Mouse (Mus musculus) hindbrain, embryonic 15.5 days (tissue): ENCODE measurements around the gene Hist1h1d. TPM values are rescaled to one million over a fixed set of nuclear protein-coding genes. Genes with fewer than 3 reads are reported as not detected.
"Not testable (repeated sequence)": the region's sequence is repeated elsewhere in the genome, so short reads cannot be mapped to it uniquely, and the experiment has no call there.

ENCODE experiments used
- ATAC-seq: fragments of 200-750 bp; cut with Nextera tagmentation; 2 replicates; pipeline ENCODE4 v1.8.0; 2017; ENCODE audit warnings: low read depth, moderate number of reproducible peaks, moderate TSS enrichment; ENCODE audit not compliant: low FRiP score
- H3K27ac ChIP-seq: fragments of 300-500 bp; sonication (generic); replicated peaks from 2 replicates; pipeline ENCODE4 v1.5.1; 2015; ENCODE audit warnings: mild to moderate bottlenecking, inconsistent platforms
- H3K27me3 ChIP-seq: fragments of 300-500 bp; sonication (generic); 2 replicates; pipeline ENCODE4 v1.6.1; 2015; ENCODE audit warnings: control low read depth, inconsistent platforms
- H3K36me3 ChIP-seq: fragments of 300-500 bp; sonication (generic); 2 replicates; pipeline ENCODE4 v1.6.1; 2015; ENCODE audit warnings: control low read depth, inconsistent platforms
- H3K4me1 ChIP-seq: fragments of 300-500 bp; sonication (generic); replicated peaks from 2 replicates; pipeline ENCODE4 v1.6.1; 2015; ENCODE audit warnings: control low read depth, inconsistent platforms
- H3K4me2 ChIP-seq: fragments of 300-500 bp; sonication (generic); 2 replicates; pipeline ENCODE4 v1.6.1; 2015; ENCODE audit warnings: moderate library complexity, mild to moderate bottlenecking, inconsistent platforms
- H3K4me3 ChIP-seq: fragments of 300-500 bp; sonication (generic); 2 replicates; pipeline ENCODE4 v1.5.1; 2015; ENCODE audit warnings: mild to moderate bottlenecking, inconsistent platforms
- H3K9ac ChIP-seq: fragments of 300-500 bp; sonication (generic); 2 replicates; pipeline ENCODE4 v1.6.1; 2015; ENCODE audit warnings: inconsistent platforms
- H3K9me3 ChIP-seq: fragments of 300-500 bp; sonication (generic); 2 replicates; pipeline ENCODE4 v1.6.1; 2016; ENCODE audit warnings: control low read depth, inconsistent platforms
- WGBS: fragments of 180-500 bp; shearing (Covaris S2); methylation state at CpG from one replicate; pipeline ENCODE4 v1.1.7; 2015; 5-methylcytosine and 5-hydroxymethylcytosine counted together
- polyA plus RNA-seq: library from polyadenylated mRNA; unstranded; fragments of >200 nt; fragmentation: Nextera tagmentation; extraction: Ambion mirVana; gene quantifications from 2 replicates; pipeline ENCODE4 v1.2.1, GENCODE M21; 2015

The Hist1h1d gene
- polyA plus RNA-seq, 1 experiment from 2014 or later: 0.10 TPM

DNA sequence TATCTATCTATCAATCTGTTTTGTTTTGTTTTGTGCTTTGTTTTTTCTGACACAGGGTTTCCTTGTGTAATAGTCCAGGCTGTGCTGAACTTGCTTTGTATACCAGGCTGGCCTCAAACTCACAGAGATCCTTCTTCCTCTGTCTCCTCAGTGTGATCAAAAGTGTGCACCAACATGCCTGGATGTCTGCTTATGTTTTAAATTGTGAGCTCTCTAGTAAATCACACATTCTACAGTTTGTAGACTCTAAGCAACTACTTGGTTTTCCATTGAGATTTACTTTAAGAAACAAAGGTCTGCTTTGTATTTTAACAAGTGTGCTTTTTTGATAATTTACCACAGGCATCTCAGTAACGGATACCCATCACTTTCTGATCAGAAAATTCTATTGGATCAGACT lies 24.8 kb downstream of the Hist1h1d start:
- H3K4me1 ChIP-seq: peaks cover 37% of the 10 kb centered on the region
- H3K4me2 ChIP-seq: no peak overlapping the region
- no peak overlapping the region for H3K4me3 ChIP-seq
- H3K9me3 ChIP-seq: no peaks in the 10 kb centered on the region
- no peak overlapping the region for H3K27ac ChIP-seq
- H3K9ac ChIP-seq: no peak overlapping the region
- no peaks in the 10 kb centered on the region for H3K27me3 ChIP-seq
- no peak for ATAC-seq
- 92% methylated on average over 1 of the region's 1 CpGs for WGBS
- no peaks in the 10 kb centered on the region for H3K36me3 ChIP-seq

DNA sequence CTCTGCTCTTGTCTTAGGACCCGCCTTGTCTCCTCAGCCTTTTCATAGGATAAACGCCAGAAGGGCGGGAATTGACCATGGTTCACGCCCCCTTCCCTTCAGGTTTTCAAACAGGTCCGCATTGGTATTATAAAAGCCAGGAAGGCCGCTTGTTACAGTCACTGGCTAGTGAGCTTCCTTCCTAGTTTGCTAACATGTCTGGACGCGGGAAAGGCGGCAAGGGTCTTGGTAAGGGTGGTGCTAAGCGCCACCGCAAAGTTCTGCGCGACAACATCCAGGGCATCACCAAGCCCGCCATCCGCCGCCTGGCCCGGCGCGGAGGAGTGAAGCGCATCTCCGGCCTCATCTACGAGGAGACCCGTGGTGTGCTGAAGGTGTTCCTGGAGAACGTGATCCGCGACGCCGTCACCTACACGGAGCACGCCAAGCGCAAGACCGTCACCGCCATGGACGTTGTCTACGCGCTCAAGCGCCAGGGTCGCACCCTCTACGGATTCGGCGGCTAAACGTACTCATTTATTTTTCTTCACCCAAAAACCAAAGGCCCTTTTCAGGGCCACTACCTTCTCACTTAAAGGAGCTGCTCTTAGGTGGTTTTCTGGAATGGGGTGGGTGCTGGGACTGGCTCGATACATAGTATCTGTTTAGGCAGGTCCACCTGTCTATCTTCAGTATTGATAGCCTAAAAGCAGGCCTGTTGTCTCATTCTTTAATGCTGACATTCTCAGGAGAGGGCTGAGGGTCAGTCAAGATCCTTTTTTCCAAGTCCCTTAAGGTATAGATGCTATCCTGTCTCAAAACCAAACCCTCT lies 28.6 kb downstream of the Hist1h1d start, which contains the start of gene Hist1h4d:
TSS of gene Hist1h4d (plus strand) at position 191 of the 811 bp plus-strand sequence.
- H3K9ac ChIP-seq: peak within 1 kb of the TSS; percentile 48
- WGBS: under 1% methylated on average over 43 of the region's 43 CpGs
- H3K4me1 ChIP-seq: peaks cover 39% of the 10 kb centered on the region
- peak within 1 kb of the TSS; percentile 80 for H3K27ac ChIP-seq
- peak; percentile 95 for ATAC-seq
- H3K4me2 ChIP-seq: peak within 1 kb of the TSS; percentile 81
- H3K36me3 ChIP-seq: no peaks in the 10 kb centered on the region
- H3K4me3 ChIP-seq: peak within 1 kb of the TSS; percentile 53
- H3K9me3 ChIP-seq: no peaks in the 10 kb centered on the region
- H3K27me3 ChIP-seq: no peaks in the 10 kb centered on the region

DNA sequence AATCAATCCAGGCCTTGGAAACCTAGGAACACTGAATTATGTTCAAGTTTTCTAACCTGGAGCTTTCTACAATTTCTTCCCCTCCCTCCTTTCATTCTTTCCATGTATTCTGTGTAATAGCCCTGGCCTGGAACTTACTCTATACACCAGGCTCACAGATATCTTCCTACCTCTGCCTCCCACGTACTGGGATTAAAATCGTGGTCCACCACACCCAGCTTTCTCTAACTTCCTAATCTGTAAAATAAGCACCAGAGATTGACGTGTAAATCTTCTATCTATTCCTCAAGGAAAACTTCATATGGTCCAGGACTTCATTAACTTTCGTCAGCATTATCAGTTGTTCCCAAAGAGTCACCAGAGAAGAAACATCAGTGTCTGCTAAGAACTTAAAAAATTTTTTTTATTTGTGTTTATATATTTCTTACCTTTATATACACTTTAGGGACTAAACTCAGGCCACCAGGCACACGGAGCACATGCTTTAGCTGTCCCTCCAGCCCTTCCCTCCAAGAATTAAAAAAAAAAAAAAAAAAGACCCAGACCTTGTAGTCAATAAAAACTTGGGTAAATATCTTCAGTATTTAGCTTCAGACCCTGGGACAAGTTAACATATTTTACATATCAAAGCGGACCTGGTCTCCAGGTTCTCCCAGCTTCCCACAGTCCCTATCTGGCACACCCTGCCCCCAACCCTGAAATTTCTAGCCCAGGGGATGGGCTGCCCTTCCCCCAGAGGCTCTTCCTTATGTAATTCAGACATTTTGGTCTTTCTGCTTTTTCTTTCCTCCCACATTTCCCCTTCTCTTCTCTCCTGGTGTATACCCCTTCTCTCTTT lies 29.4 kb downstream of the Hist1h1d start:
- no peak for ATAC-seq
- WGBS: 8% methylated on average over 6 of the region's 6 CpGs
- Histone ChIP-seq H3K9ac (peak overlapping the region; percentile 48), H3K4me1 (peaks cover 38% of the 10 kb centered on the region), H3K4me2 (peak overlapping the region; percentile 81), H3K4me3 (peak overlapping the region; percentile 53), H3K9me3 (no peaks in the 10 kb centered on the region), H3K27ac (peak overlapping the region; percentile 80), H3K36me3 (no peaks in the 10 kb centered on the region), H3K27me3 (no peaks in the 10 kb centered on the region)

DNA sequence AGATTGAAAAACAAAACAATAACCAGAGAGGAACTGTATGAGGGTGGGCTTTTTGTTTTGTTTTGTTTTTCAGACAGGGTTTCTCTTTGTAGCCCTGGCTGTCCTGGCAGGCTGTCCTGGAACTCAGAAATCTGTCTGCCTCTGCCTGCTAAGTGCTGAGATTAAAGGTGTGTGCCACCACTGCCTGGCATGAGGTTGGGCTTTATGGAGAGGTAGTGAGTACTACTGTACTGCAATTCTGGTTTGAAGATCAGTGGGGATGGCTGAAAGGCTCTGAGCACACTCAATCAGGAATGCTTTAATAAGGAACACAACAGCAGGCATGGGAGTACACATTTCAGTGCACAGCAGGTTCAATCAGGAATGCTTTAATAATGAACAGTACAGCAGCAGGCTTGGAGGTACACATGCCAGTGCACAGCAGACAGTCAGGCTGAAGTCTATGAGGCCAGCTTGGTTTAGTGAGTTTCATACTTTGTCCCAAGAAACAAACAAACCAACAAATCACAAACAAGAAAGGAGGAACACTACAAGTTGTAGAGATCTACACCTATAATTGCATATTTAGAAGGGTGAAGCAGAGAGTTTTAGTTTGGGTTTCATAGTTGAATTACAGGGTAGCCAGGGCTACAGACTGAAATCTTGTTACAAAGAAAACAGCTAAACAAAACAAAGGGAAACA lies 30.5 kb downstream of the Hist1h1d start:
- H3K36me3 ChIP-seq: no peaks in the 10 kb centered on the region
- no peak for ATAC-seq
- H3K9ac ChIP-seq: no peak overlapping the region
- no peaks in the 10 kb centered on the region for H3K27me3 ChIP-seq
- H3K4me1 ChIP-seq: peaks cover 38% of the 10 kb centered on the region
- no peak overlapping the region; the same call in 1 of the 2 replicates for H3K27ac ChIP-seq
- H3K4me2 ChIP-seq: no peak overlapping the region
- no peaks in the 10 kb centered on the region for H3K9me3 ChIP-seq
- H3K4me3 ChIP-seq: no peak overlapping the region

DNA sequence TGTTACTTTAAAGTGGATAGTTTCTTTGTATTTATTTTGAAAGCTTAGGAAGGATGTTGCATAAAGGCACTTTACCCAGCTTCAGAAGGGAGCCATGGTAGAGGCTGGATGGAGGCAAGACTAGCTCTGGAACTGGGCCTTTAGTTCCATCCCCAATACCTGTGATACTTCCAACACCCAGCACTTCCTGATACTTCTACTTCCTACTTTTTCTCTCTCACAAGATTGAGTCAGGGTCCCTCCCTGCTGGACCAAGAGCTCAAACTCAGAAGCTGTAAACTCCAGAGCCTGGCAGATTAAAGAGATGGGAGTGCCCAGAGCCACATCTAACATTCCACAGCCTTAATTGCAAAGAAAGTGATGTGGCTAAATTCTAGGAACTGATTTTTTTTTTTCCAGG lies 31.3 kb downstream of the Hist1h1d start:
- peaks cover 38% of the 10 kb centered on the region for H3K4me1 ChIP-seq
- no peaks in the 10 kb centered on the region for H3K9me3 ChIP-seq
- H3K4me2 ChIP-seq: peak overlapping the region; percentile 93
- H3K27ac ChIP-seq: peak overlapping the region; percentile 93
- H3K4me3 ChIP-seq: peak overlapping the region; percentile 53
- H3K36me3 ChIP-seq: no peaks in the 10 kb centered on the region
- H3K27me3 ChIP-seq: no peaks in the 10 kb centered on the region
- no peak for ATAC-seq
- peak overlapping the region; percentile 62; the same call in 1 of the 2 replicates for H3K9ac ChIP-seq

DNA sequence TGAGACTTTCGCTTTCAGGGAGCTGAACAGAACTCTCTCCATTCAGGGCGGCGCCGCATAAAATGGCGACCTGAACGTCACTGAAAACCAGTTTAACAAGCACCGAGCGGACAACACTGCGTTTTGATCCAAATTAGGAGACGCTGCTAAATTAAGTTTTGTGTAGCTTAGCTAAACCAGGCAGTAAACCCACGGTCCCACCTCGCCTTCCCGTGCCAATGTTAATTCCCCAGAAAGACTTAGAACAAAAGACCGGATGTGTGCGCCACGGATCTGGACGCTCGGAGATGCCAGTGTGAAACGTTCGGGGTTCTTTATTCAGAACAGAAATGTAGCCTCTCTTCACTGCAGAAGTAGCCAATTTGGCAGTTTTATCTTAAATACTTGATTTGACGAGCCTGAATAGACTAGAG lies 32.0 kb downstream of the Hist1h1d start:
- Histone ChIP-seq H3K9ac (peak overlapping the region; percentile 62), H3K27ac (peak overlapping the region; percentile 93), H3K4me2 (peak overlapping the region; percentile 93), H3K36me3 (no peaks in the 10 kb centered on the region), H3K4me1 (peaks cover 38% of the 10 kb centered on the region), H3K4me3 (peak overlapping the region; percentile 53), H3K27me3 (no peaks in the 10 kb centered on the region), H3K9me3 (no peaks in the 10 kb centered on the region)
- WGBS: under 1% methylated on average over 21 of the region's 21 CpGs
- no peak for ATAC-seq

DNA sequence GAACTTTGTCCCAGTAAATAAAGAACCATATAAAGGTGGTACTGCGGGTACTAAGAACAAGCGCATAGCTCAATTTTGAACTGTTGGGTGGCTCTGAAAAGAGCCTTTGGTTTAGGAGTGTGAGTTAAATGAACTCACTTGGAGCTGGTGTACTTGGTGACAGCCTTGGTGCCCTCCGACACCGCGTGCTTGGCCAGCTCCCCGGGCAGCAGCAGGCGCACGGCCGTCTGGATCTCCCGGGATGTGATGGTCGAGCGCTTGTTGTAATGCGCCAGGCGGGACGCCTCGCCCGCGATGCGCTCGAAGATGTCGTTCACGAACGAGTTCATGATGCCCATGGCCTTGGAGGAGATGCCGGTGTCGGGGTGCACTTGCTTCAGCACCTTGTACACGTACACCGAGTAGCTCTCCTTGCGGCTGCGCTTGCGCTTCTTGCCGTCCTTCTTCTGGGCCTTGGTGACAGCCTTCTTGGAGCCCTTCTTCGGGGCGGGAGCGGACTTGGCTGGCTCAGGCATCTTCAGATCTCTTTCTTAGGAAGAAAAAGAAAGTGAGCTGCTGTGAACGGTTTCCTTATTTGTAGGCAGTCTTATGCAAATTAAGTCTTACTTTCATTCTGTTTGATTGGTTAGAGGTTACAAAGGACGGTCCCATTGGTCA lies 32.5 kb downstream of the Hist1h1d start:
- H3K4me3 ChIP-seq: peak overlapping the region; percentile 53
- H3K4me1 ChIP-seq: peaks cover 38% of the 10 kb centered on the region
- ATAC-seq: peak; percentile 91
- peak overlapping the region; percentile 62 for H3K9ac ChIP-seq
- not testable (repeated sequence) for H3K9me3 ChIP-seq, H3K27me3 ChIP-seq, H3K36me3 ChIP-seq
- WGBS: under 1% methylated on average over 33 of the region's 36 CpGs
- H3K27ac ChIP-seq: peak overlapping the region; percentile 93
- peak overlapping the region; percentile 93 for H3K4me2 ChIP-seq

DNA sequence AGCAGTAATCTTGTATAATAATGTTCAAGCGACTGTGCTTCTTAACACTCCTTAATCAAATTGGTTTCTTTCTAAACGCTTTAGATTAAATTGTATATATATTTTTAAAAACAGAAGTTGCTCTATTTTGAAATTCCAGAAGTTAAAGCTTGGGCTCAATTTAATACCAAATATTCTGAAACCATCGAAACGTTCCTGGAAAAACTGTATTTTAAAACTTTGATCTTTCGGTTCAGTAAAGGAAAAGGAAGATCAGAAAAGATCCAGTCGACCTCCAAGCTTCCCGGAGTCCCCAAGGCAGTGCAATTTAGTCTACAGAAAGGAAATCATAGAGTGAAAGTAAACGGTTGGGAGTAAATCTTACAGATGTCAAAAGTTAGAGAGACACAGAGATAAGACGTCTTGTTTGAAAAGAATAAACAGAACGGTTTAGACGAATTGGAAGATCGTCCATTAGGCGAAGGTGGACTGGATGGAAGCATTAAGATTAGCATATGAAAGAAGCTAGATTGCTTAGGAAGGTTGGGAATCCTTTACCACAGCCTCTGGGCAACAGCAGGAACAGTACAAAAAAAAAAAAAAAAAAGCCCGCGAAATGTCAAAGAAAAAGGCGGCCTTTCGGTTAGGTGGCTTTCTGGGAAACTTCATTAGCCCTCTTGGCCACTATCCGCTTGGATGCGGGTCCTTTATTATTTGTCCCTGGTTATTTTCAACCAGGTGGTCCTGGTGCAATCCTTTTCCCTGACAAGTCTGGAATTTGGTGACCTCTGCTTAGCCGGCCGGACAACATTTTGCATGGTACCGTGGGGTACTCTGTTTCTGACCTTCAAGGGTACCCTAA lies 33.3 kb downstream of the Hist1h1d start:
- no peaks in the 10 kb centered on the region for H3K27me3 ChIP-seq
- H3K4me2 ChIP-seq: peak overlapping the region; percentile 93
- peak overlapping the region; percentile 53 for H3K4me3 ChIP-seq
- ATAC-seq: no peak
- peaks cover 33% of the 10 kb centered on the region for H3K4me1 ChIP-seq
- H3K9me3 ChIP-seq: no peaks in the 10 kb centered on the region
- 1% methylated on average over 22 of the region's 22 CpGs for WGBS
- no peaks in the 10 kb centered on the region for H3K36me3 ChIP-seq
- peak overlapping the region; percentile 39 for H3K9ac ChIP-seq
- peak overlapping the region; percentile 93 for H3K27ac ChIP-seq

DNA sequence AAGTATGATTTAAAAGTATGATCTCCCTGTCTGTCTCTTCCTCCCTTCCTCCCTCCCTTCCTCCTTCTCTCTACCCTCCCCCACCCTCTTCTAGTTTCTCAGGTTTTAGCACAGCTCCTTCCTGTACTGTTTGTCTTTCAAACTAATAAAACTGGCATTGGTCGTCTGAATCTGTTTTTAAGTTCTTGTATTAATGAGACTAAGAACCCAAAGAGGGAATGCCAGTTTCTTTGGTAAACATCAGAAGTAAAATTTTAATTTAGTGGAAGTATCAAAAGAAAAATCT lies 33.8 kb downstream of the Hist1h1d start:
- Histone ChIP-seq H3K4me2 (peak overlapping the region; percentile 93), H3K9ac (peak overlapping the region; percentile 39), H3K36me3 (no peaks in the 10 kb centered on the region), H3K4me1 (peaks cover 30% of the 10 kb centered on the region), H3K27ac (peak overlapping the region; percentile 79), H3K9me3 (no peaks in the 10 kb centered on the region), H3K4me3 (peak overlapping the region; percentile 53), H3K27me3 (no peaks in the 10 kb centered on the region)
- 13% methylated on average over 1 of the region's 1 CpGs for WGBS
- no peak for ATAC-seq

DNA sequence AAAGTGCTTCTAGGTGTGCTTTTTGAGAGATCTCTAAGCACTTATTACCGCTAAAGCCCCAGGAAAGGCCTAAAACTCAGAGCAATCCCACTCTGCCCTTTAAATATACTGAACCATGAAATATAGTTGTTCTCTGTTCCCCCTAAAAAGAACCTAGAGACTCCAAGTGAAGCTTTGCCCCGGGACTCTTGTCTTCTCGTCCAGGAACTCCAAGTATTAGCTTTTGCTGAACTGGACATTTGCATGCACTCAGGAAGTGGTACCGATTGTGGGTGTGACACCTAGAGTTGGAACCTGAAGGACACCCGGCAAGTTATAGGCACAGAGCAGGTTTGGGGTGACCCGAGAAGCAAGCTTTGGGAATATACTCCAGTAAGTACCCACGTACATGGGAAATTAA lies 38.1 kb downstream of the Hist1h1d start:
- H3K4me3 ChIP-seq: no peak overlapping the region
- no peak overlapping the region for H3K27ac ChIP-seq
- no peak overlapping the region for H3K4me2 ChIP-seq
- no peak for ATAC-seq
- peaks cover 7% of the 10 kb centered on the region for H3K4me1 ChIP-seq
- H3K9ac ChIP-seq: no peak overlapping the region
- WGBS: 94% methylated on average over 7 of the region's 7 CpGs
- no peaks in the 10 kb centered on the region for H3K36me3 ChIP-seq
- H3K27me3 ChIP-seq: no peaks in the 10 kb centered on the region
- no peaks in the 10 kb centered on the region for H3K9me3 ChIP-seq

DNA sequence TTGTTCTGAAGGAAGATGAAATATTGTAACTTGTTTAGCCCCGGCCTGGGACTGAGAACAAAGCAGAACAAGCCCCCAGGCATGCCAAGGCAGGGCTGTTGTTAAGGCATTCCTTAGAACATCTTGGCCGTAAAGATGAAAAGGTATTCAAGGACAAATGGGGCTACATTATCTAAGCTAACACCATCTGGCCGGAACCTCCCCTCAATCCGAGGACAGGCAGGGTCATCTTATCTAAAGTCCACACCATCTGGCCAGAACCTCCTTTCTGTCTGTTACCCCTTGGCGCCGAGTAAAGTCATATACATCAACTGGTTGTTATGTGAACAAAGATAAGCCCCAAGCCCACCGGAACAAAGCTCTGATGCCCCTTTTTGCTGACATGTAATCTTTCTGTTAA lies 38.8 kb downstream of the Hist1h1d start:
- H3K9me3 ChIP-seq, H3K4me1 ChIP-seq, H3K36me3 ChIP-seq, H3K27me3 ChIP-seq, H3K4me3 ChIP-seq, H3K9ac ChIP-seq, ATAC-seq, H3K4me2 ChIP-seq, H3K27ac ChIP-seq: not testable (repeated sequence)
- WGBS: 89% methylated on average over 7 of the region's 7 CpGs
